Comparison of ENCODE assay signal across 16 mouse cellular contexts in genomic region chr9:34977700-34978099, GRCm38 (mm10).
"Had no signal": no experiment of that assay in that cellular context is flagged by ENCODE, and none has a peak within 500 bp of the region (broad histone marks: within the 10 kb centered on the region; RNA-seq: fewer than 3 reads in every experiment).

No protein-coding gene starts in this region.

- H3K9me3 ChIP-seq: liver, embryonic 13.5 days; neural tube, embryonic 12.5 days had no signal

- H3K4me3 ChIP-seq: layer of hippocampus, adult 2 months; left cerebral cortex, adult 2 months; liver, embryonic 13.5 days; neural tube, embryonic 12.5 days had no signal

- H3K27ac ChIP-seq: kidney, postnatal 0 days; layer of hippocampus, adult 2 months; left cerebral cortex, adult 2 months; liver, embryonic 13.5 days; neural tube, embryonic 12.5 days had no signal

- H3K4me1 ChIP-seq: liver, embryonic 13.5 days; neural tube, embryonic 12.5 days had no signal

- ATAC-seq: intestine, embryonic 16.5 days; midbrain, embryonic 16.5 days had no signal

- DNase-seq: kidney, adult 18-20 months; kidney, postnatal 25 days; layer of hippocampus, adult 9-11 months; layer of hippocampus, postnatal 36 days; liver, embryonic 13.5 days; lung, adult 2 months; lung, postnatal 14 days; lung, postnatal 4 days; thymus, adult 18-20 months; thymus, postnatal 36 days had no signal

- H3K9ac ChIP-seq: liver, embryonic 13.5 days; neural tube, embryonic 12.5 days had no signal

- H3K27me3 ChIP-seq: liver, embryonic 13.5 days; neural tube, embryonic 12.5 days had no signal

- H3K4me2 ChIP-seq: liver, embryonic 13.5 days; neural tube, embryonic 12.5 days had no signal

- H3K36me3 ChIP-seq: liver, embryonic 13.5 days; neural tube, embryonic 12.5 days had no signal
